Mouse (Mus musculus): ENCODE data around the gene Plscr3.

GRCm38 (mm10) chr11:69835966-69836335, 10.2 kb upstream of the Plscr3 start:
- TF ChIP-seq GATA1 (IDR thresholded peaks at IDR 0.05; ENCODE audit: borderline replicate concordance, low read length) (no peak), FLI1 (IDR thresholded peaks at IDR 0.05; ENCODE audit: low read length) (no peak)
